Comparison of ENCODE assay signal across 8 mouse cellular contexts in the genomic region with DNA sequence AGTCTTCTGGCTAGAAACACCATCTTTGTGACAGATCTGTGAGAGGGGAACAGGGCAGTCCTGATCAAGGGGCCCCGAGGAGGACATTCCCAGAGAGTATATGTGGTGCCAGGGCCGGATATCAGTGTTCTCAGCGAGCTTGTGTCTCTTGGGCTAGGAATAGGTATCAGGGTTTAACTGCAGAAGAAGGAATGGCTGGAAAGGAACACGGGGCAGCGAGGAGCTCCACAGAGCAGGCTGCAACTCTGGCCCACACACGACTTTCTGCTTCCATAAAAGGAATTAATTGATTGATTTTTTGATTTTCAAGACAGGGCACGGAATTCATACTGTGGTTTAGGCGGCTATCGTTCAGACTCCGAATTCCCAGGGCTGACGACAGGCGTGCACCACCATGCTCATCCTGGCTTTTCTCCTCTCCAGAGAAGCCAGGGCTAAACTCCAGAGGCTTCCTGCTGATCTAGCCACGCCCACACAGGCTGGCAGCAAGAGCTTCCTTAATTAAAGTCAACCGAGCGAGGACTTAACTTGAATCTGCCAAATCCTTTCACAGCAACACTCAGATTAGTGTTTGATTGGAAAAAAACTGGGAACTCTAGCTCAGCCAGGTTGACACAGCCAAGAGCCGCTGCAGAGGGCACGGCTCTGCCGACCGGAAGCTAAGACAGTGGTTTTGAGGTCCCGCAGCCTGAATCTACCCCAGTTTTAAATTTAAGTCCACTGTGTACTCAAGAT.
DNase-seq lines count a peak whose midpoint lies in the region; ATAC-seq and TF ChIP-seq lines count a peak whose summit lies in the region.

No protein-coding gene starts in this region.

- peak; percentile 93 for ATAC-seq in hindbrain, postnatal 0 days
- no peak for ATAC-seq in inflammation-experienced regulatory T-cells, adult 6 months

- H3K27ac ChIP-seq in hindbrain, postnatal 0 days, result 0 out of 2 replicates have a peak overlapping the region, but pooled peaks have one; percentile 49

- H3K9me3 ChIP-seq in hindbrain, postnatal 0 days (ENCODE audit: low read length), result no peaks in the 10 kb centered on the region

- WGBS in hindbrain, postnatal 0 days, result 4% methylated on average over 20 of the region's 20 CpGs

- intact Hi-C loops in left cerebral cortex, postnatal 14 days (cut with DNase I), result no loop called here

- 0 out of 2 replicates have a peak overlapping the region, but pooled peaks have one; percentile 22 for H3K9ac ChIP-seq in hindbrain, postnatal 0 days (replicated peaks; ENCODE audit: low read length)

- no peaks in the 10 kb centered on the region for H3K36me3 ChIP-seq in hindbrain, postnatal 0 days (ENCODE audit: insufficient read depth, low read length)

- no peak for TF ChIP-seq CTCF in hindbrain, postnatal 0 days (IDR thresholded peaks at IDR 0.05; ENCODE audit: low read depth)

- H3K4me2 ChIP-seq in hindbrain, postnatal 0 days (ENCODE audit: low read depth, low read length), result peak overlapping the region; percentile 53

- DNase-seq in adrenal gland, postnatal 10 days, result peak; percentile 44
- peak; percentile 40 for DNase-seq in cerebellum, adult 9-10 months
- peak; percentile 12 to 55 for DNase-seq in frontal cortex, adult 2 months (ENCODE audit: extremely low spot score in 1 of 2, low spot score in 1 of 2)
- peak; percentile 89 for DNase-seq in hindbrain, postnatal 0 days (ENCODE audit: low spot score)
- peak; percentile 46 to 49 for DNase-seq in left cerebral cortex, postnatal 14 days (ENCODE audit: low spot score in 2 of 2)
- DNase-seq in lung, postnatal 4 days, result peak; percentile 39
- peak; percentile 63 to 69 for DNase-seq in right cerebral cortex, postnatal 10 days (ENCODE audit: low spot score in 2 of 2)

- no peaks in the 10 kb centered on the region for H3K27me3 ChIP-seq in hindbrain, postnatal 0 days (ENCODE audit: insufficient read depth, low read length)

- peaks cover 8% of the 10 kb centered on the region for H3K4me1 ChIP-seq in hindbrain, postnatal 0 days (ENCODE audit: insufficient read depth, low read length)

- H3K4me3 ChIP-seq in hindbrain, postnatal 0 days (ENCODE audit: low read length), result peak overlapping the region; percentile 9; the same call in 1 of the 2 replicates

Comparison
In these comparisons a context has a peak if more than half of its experiments do, and no peak if none do; other contexts are left out.
1. DNase-seq: peak in every context shown above with its lines; median percentile 89 in hindbrain, postnatal 0 days; 66 in right cerebral cortex, postnatal 10 days; 48 in left cerebral cortex, postnatal 14 days; 44 in adrenal gland, postnatal 10 days; 40 in cerebellum, adult 9-10 months; 39 in lung, postnatal 4 days; 34 in frontal cortex, adult 2 months.